9 mouse cellular contexts compared by ENCODE assay signal in genomic region chr19:47658914-47659535, GRCm38 (mm10). TPM values are rescaled to one million over a fixed set of nuclear protein-coding genes. Genes with fewer than 3 reads are reported as not detected.
DNase-seq lines count a peak whose midpoint lies in the region; ATAC-seq and TF ChIP-seq lines count a peak whose summit lies in the region.
"Had no signal": no experiment of that assay in that cellular context is flagged by ENCODE, and none has a peak within 500 bp of the region (broad histone marks: within the 10 kb centered on the region; RNA-seq: fewer than 3 reads in every experiment).

No protein-coding gene starts in this region.

- H3K36me3 ChIP-seq in hindbrain, embryonic 15.5 days = no peaks in the 10 kb centered on the region
- H3K36me3 ChIP-seq in midbrain, embryonic 12.5 days = no peaks in the 10 kb centered on the region
- no peaks in the 10 kb centered on the region for H3K36me3 ChIP-seq in stomach, postnatal 0 days (ENCODE audit: control insufficient read depth, insufficient read depth, low read length)

- TF ChIP-seq EP300 in stomach, postnatal 0 days (optimal IDR thresholded peaks at IDR 0.05) = no peak

- intact Hi-C loops in left cerebral cortex, postnatal 14 days (cut with DNase I) = loop anchor here (1.0 kb wide), 1 partner anchor 162 kb away; no protein-coding TSS in a partner anchor

- H3K4me3 ChIP-seq in cerebellum, adult 2 months (replicated peaks; ENCODE audit: insufficient read depth, low read depth, low read length) = no peak overlapping the region
- no peak overlapping the region for H3K4me3 ChIP-seq in hindbrain, embryonic 15.5 days
- H3K4me3 ChIP-seq in midbrain, embryonic 12.5 days = no peak overlapping the region
- no peak overlapping the region for H3K4me3 ChIP-seq in stomach, postnatal 0 days (ENCODE audit: low read depth, low read length)

- no peak overlapping the region for H3K4me2 ChIP-seq in hindbrain, embryonic 15.5 days
- no peak overlapping the region for H3K4me2 ChIP-seq in midbrain, embryonic 12.5 days (replicated peaks)
- no peak overlapping the region for H3K4me2 ChIP-seq in stomach, postnatal 0 days (replicated peaks; ENCODE audit: low read depth)

- 14% methylated on average over 5 of the region's 5 CpGs for WGBS in cerebellum, adult 2 months
- 15% methylated on average over 5 of the region's 5 CpGs for WGBS in hindbrain, embryonic 15.5 days
- 19% methylated on average over 5 of the region's 5 CpGs for WGBS in midbrain, embryonic 12.5 days
- 26% methylated on average over 5 of the region's 5 CpGs for WGBS in stomach, postnatal 0 days

- peaks cover 4% of the 10 kb centered on the region for H3K4me1 ChIP-seq in cerebellum, adult 2 months (ENCODE audit: control insufficient read depth, insufficient read depth, low read length)
- peaks cover 6% of the 10 kb centered on the region for H3K4me1 ChIP-seq in hindbrain, embryonic 15.5 days (replicated peaks)
- H3K4me1 ChIP-seq in midbrain, embryonic 12.5 days = peaks cover 9% of the 10 kb centered on the region
- H3K4me1 ChIP-seq in stomach, postnatal 0 days (replicated peaks; ENCODE audit: control insufficient read depth, insufficient read depth) = no peaks in the 10 kb centered on the region; the same call in 1 of the 2 replicates

- 0 out of 2 replicates have a peak overlapping the region, but pooled peaks have one; percentile 15 for H3K9ac ChIP-seq in hindbrain, embryonic 15.5 days
- H3K9ac ChIP-seq in midbrain, embryonic 12.5 days (replicated peaks) = no peak overlapping the region; the same call in 1 of the 2 replicates
- 0 out of 2 replicates have a peak overlapping the region, but pooled peaks have one; percentile 5 for H3K9ac ChIP-seq in stomach, postnatal 0 days (ENCODE audit: low read length)

- no peak for TF ChIP-seq POLR2A in cerebellum, adult 2 months (IDR thresholded peaks at IDR 0.05; ENCODE audit: borderline replicate concordance, insufficient read depth, low read length)

- H3K9me3 ChIP-seq in hindbrain, embryonic 15.5 days = no peaks in the 10 kb centered on the region
- no peaks in the 10 kb centered on the region for H3K9me3 ChIP-seq in midbrain, embryonic 12.5 days
- no peaks in the 10 kb centered on the region for H3K9me3 ChIP-seq in stomach, postnatal 0 days (ENCODE audit: control insufficient read depth, low read length)

- peak; percentile 83; the same call in 1 of the 2 replicates for ATAC-seq in hindbrain, embryonic 15.5 days (ENCODE audit: low FRiP score, low read depth)
- peak; percentile 66 for ATAC-seq in midbrain, embryonic 12.5 days (ENCODE audit: low FRiP score, low read depth)
- ATAC-seq in stomach, postnatal 0 days (ENCODE audit: low FRiP score, low TSS enrichment) = peak; percentile 85

- peak; percentile 35 for DNase-seq in kidney, adult 18-20 months
- no peak for DNase-seq in kidney, adult 11 months
- DNase-seq in cerebellum, adult 2 months = peak; percentile 56 to 62
- peak; percentile 71 for DNase-seq in forelimb bud, embryonic 11.5 days (ENCODE audit: low read depth, low spot score)
- peak; percentile 69 for DNase-seq in left cerebral cortex, postnatal 14 days (ENCODE audit: low spot score in 2 of 2)
- peak; percentile 73 for DNase-seq in stomach, postnatal 0 days (ENCODE audit: low spot score)

- peak; percentile 88 for TF ChIP-seq CTCF in cerebellum, adult 2 months (IDR thresholded peaks at IDR 0.05; ENCODE audit: borderline replicate concordance, insufficient read depth, low read depth, low read length)
- TF ChIP-seq CTCF in stomach, postnatal 0 days (IDR thresholded peaks at IDR 0.05; ENCODE audit: low read depth) = peak; percentile 89

- H3K27me3 ChIP-seq in cerebellum, adult 2 months (ENCODE audit: control insufficient read depth, insufficient read depth, low read length) = no peaks in the 10 kb centered on the region
- no peaks in the 10 kb centered on the region for H3K27me3 ChIP-seq in hindbrain, embryonic 15.5 days
- peaks cover 13% of the 10 kb centered on the region for H3K27me3 ChIP-seq in midbrain, embryonic 12.5 days
- no peaks in the 10 kb centered on the region for H3K27me3 ChIP-seq in stomach, postnatal 0 days (ENCODE audit: control insufficient read depth, insufficient read depth, low read length)

- no peak overlapping the region for H3K27ac ChIP-seq in cerebellum, adult 2 months (ENCODE audit: insufficient read depth, low read length)
- H3K27ac ChIP-seq in hindbrain, embryonic 15.5 days (replicated peaks) = 0 out of 2 replicates have a peak overlapping the region, but pooled peaks have one; percentile 18
- H3K27ac ChIP-seq in midbrain, embryonic 12.5 days (replicated peaks) = no peak overlapping the region
- H3K27ac ChIP-seq in stomach, postnatal 0 days (replicated peaks) = peak overlapping the region; percentile 31

RNA-seq across cellular contexts. Expression of gene Col17a1, which starts 32.9 kb away (rescaled TPM):
- 3.6 and 4.1 TPM in 2 replicates for polyA plus RNA-seq in cerebellum, adult 2 months (2012; rRNA removed)
- 0.13 and 0.24 TPM in 2 replicates for polyA plus RNA-seq in hindbrain, embryonic 15.5 days (2015; fragmentation: Nextera tagmentation; extraction: Ambion mirVana)
- under 1 TPM; 0.23 to 0.40 TPM for total RNA-seq in left cerebral cortex, postnatal 14 days (2021)
- polyA plus RNA-seq in midbrain, embryonic 12.5 days (2016; fragmentation: Nextera tagmentation; extraction: Ambion mirVana) = 0.26 and 0.66 TPM in 2 replicates
- polyA plus RNA-seq in stomach, postnatal 0 days (2015; fragmentation: Nextera tagmentation; extraction: Ambion mirVana) = 13.9 and 20.1 TPM in 2 replicates
- total RNA-seq: neutrophil, adult 5-6 weeks had no signal

Comparison
In these comparisons a context has a peak if more than half of its experiments do, and no peak if none do; other contexts are left out.
1. H3K27ac ChIP-seq: peak in hindbrain, embryonic 15.5 days (single experiment) and stomach, postnatal 0 days (single experiment); none in cerebellum, adult 2 months (single experiment) and midbrain, embryonic 12.5 days (single experiment).
2. Peak in every context shown above with its lines, with median percentiles within 50 percentile points of each other: ATAC-seq.